Mouse (Mus musculus) WW6 (cell line): Measurements from ENCODE around the gene Acot2.
"Not testable (repeated sequence)": the region's sequence is repeated elsewhere in the genome, so short reads cannot be mapped to it uniquely, and the experiment has no call there.

Source experiments
- DNase-seq: peaks from one replicate; pipeline ENCODE4 v3.0.0-alpha.2; 2013; ENCODE audit warnings: low read depth, low spot score

The Acot2 gene

DNA sequence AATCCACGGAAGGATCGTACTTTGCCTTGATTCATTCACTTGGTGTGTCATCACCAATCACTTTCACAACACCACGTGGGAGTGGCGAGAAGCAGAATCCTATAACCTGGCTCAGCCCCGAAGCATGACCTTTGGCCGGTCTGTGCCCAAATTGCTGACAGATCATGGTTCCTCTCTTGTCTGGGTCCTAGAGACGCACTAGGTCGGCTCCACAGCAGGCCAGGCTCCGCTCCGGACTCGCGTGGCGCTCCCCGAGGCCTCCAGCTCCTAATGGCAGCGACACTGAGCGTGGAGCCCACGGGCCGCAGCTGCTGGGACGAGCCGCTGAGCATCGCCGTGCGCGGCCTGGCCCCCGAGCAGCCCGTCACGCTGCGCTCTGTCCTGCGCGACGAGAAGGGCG lies 50.6 kb downstream of the Acot2 start, which contains the start of gene Acot4:
TSS of gene Acot4 (plus strand) at position 139 of the 400 bp plus-strand sequence.
- not testable (repeated sequence) for DNase-seq

DNA sequence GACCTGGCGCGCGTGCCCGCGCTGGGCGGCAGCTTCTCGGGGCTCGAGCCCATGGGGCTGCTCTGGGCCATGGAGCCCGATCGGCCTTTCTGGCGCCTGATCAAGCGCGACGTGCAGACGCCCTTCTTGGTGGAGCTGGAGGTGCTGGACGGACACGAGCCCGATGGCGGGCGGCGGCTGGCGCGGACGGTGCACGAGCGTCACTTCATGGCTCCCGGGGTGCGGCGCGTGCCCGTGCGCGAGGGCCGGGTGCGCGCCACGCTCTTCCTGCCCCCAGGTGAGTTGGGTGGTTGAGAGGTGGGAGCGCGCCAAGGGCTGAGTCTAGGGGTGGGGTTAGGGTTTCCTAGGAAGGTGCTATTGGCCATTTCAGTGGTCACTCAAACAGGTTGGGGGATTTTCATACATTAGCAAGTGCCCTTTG lies 51.0 kb downstream of the Acot2 start, which contains the start of gene Gm49366:
TSS of gene Gm49366 (plus strand) at position 245 of the 421 bp plus-strand sequence.
- DNase-seq: not testable (repeated sequence)

DNA sequence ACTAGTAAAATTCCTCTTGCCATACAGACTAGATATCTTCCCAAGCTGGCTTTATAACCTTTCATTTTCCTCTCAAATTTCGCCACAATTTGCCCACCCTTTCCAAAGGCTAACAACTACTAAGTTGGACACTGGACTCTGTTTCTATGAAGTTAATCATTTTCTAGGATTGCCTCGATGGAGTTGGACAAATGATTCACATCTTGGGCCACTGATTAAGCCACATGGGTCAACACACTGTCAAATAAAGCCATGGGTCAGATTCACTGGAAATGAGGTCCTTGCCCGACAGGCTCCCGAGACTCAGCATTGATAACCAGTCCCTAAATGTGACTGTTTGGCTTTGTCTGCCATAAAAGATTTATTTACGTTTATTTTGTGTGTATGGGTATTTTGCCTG lies 54.6 kb downstream of the Acot2 start:
- no peak for DNase-seq
